Mouse (Mus musculus): Measurements from ENCODE around the gene Ppp3ca.

GRCm38 (mm10) chr3:136798896-136799295, 129.0 kb downstream of the Ppp3ca start:
- TF ChIP-seq CTCF (IDR thresholded peaks at IDR 0.05; ENCODE audit: control insufficient read depth, insufficient read depth, insufficient replicate concordance, low read depth, low read length) (no peak), POLR2A (IDR thresholded peaks at IDR 0.05; ENCODE audit: control insufficient read depth, low read depth, low read length) (no peak)
